Mouse (Mus musculus) heart, embryonic 12.5 days (tissue): ENCODE data around the gene Pklr. TPM values are rescaled to one million over a fixed set of nuclear protein-coding genes. Genes with fewer than 3 reads are reported as not detected.
"Not testable (repeated sequence)": the region's sequence is repeated elsewhere in the genome, so short reads cannot be mapped to it uniquely, and the experiment has no call there.

Experiments used
- ATAC-seq: fragments of 200-750 bp; cut with Nextera tagmentation; 2 replicates; pipeline ENCODE4 v1.8.0; 2017; ENCODE audit warnings: moderate TSS enrichment, moderate library complexity; ENCODE audit not compliant: insufficient number of reproducible peaks, low FRiP score
- H3K27ac ChIP-seq: fragments of 300-500 bp; sonication (generic); 2 replicates; pipeline ENCODE4 v1.5.1; 2016; ENCODE audit warnings: mild to moderate bottlenecking, moderate library complexity; ENCODE audit not compliant: poor library complexity, severe bottlenecking
- H3K27me3 ChIP-seq: fragments of 300-500 bp; sonication (generic); replicated peaks from 2 replicates; pipeline ENCODE4 v1.6.1; 2016; ENCODE audit warnings: mild to moderate bottlenecking, moderate library complexity
- H3K36me3 ChIP-seq: fragments of 300-500 bp; sonication (generic); 2 replicates; pipeline ENCODE4 v1.6.1; 2016; ENCODE audit warnings: mild to moderate bottlenecking, moderate library complexity
- H3K4me1 ChIP-seq: fragments of 300-500 bp; sonication (generic); replicated peaks from 2 replicates; pipeline ENCODE4 v1.6.1; 2016; ENCODE audit warnings: mild to moderate bottlenecking
- H3K4me2 ChIP-seq: fragments of 300-500 bp; sonication (generic); 2 replicates; pipeline ENCODE4 v1.6.1; 2016; ENCODE audit warnings: mild to moderate bottlenecking, moderate library complexity
- H3K4me3 ChIP-seq: fragments of 300-500 bp; sonication (generic); 2 replicates; pipeline ENCODE4 v1.5.1; 2016; ENCODE audit warnings: mild to moderate bottlenecking
- H3K9ac ChIP-seq: fragments of 300-500 bp; sonication (generic); 2 replicates; pipeline ENCODE4 v1.6.1; 2016; ENCODE audit warnings: mild to moderate bottlenecking, moderate library complexity
- H3K9me3 ChIP-seq: fragments of 300-500 bp; sonication (generic); replicated peaks from 2 replicates; pipeline ENCODE4 v1.6.1; 2016; ENCODE audit warnings: mild to moderate bottlenecking, moderate library complexity
- WGBS: fragments of 180-500 bp; shearing (Covaris S2); methylation state at CpG from one replicate; pipeline ENCODE4 v1.1.7; 2016; 5-methylcytosine and 5-hydroxymethylcytosine counted together
- polyA plus RNA-seq: library from polyadenylated mRNA; unstranded; fragments of >200 nt; fragmentation: Nextera tagmentation; extraction: Ambion mirVana; gene quantifications from 2 replicates; pipeline ENCODE4 v1.2.1, GENCODE M21; 2016

Gene Pklr
- polyA plus RNA-seq, 1 experiment from 2014 or later = 2.8 TPM

- no peaks in the 10 kb centered on the region for H3K36me3 ChIP-seq
- peak overlapping the region; percentile 45 for H3K9ac ChIP-seq
- H3K9me3 ChIP-seq = no peaks in the 10 kb centered on the region
- 3% methylated on average over 15 of the region's 15 CpGs for WGBS
- peaks cover 9% of the 10 kb centered on the region for H3K4me1 ChIP-seq
- peak overlapping the region; percentile 27 for H3K4me3 ChIP-seq
- ATAC-seq = peak; percentile 16; the same call in 1 of the 2 replicates
- H3K27ac ChIP-seq = no peak overlapping the region
- H3K27me3 ChIP-seq = peaks cover 93% of the 10 kb centered on the region
- peak overlapping the region; percentile 64 for H3K4me2 ChIP-seq
Observed at GRCm38 (mm10) chr3:89147979-89148311, 12.0 kb downstream of the Pklr start.

GRCm38 (mm10) chr3:89148567-89148966 is 12.6 kb downstream of the Pklr start:
- Histone ChIP-seq H3K4me2 (peak overlapping the region; percentile 64; the same call in 1 of the 2 replicates), H3K27me3 (peaks cover 89% of the 10 kb centered on the region), H3K9ac (no peak overlapping the region), H3K9me3 (no peaks in the 10 kb centered on the region), H3K4me3 (no peak overlapping the region), H3K27ac (no peak overlapping the region), H3K36me3 (no peaks in the 10 kb centered on the region), H3K4me1 (peaks cover 9% of the 10 kb centered on the region)
- WGBS = 68% methylated on average over 14 of the region's 14 CpGs
- no peak for ATAC-seq

- peaks cover 71% of the 10 kb centered on the region for H3K27me3 ChIP-seq
Observed at GRCm38 (mm10) chr3:89152084-89152835, 16.3 kb downstream of the Pklr start.

GRCm38 (mm10) chr3:89156951-89157350 is 21.0 kb downstream of the Pklr start:
- no peak for ATAC-seq
- Histone ChIP-seq H3K9ac (no peak overlapping the region), H3K9me3 (no peaks in the 10 kb centered on the region), H3K27me3 (peaks cover 55% of the 10 kb centered on the region), H3K4me3 (no peak overlapping the region), H3K27ac (no peak overlapping the region), H3K36me3 (no peaks in the 10 kb centered on the region), H3K4me2 (no peak overlapping the region), H3K4me1 (peaks cover 11% of the 10 kb centered on the region)
- 84% methylated on average over 8 of the region's 8 CpGs for WGBS

More at GRCm38 (mm10) chr3:89152084-89152835, 16.3 kb downstream of the Pklr start:
- 37% methylated on average over 17 of the region's 17 CpGs for WGBS
- ATAC-seq = no peak
- no peaks in the 10 kb centered on the region for H3K36me3 ChIP-seq
- no peak overlapping the region for H3K9ac ChIP-seq
- H3K4me3 ChIP-seq = no peak overlapping the region
- H3K9me3 ChIP-seq = no peaks in the 10 kb centered on the region
- H3K4me2 ChIP-seq = no peak overlapping the region
- peaks cover 9% of the 10 kb centered on the region for H3K4me1 ChIP-seq
- H3K27ac ChIP-seq = no peak overlapping the region

GRCm38 (mm10) chr3:89158651-89159050 is 22.7 kb downstream of the Pklr start:
- no peak overlapping the region for H3K4me2 ChIP-seq
- no peak overlapping the region for H3K27ac ChIP-seq
- H3K36me3 ChIP-seq = no peaks in the 10 kb centered on the region
- H3K4me1 ChIP-seq = peaks cover 12% of the 10 kb centered on the region
- H3K4me3 ChIP-seq = no peak overlapping the region
- H3K9ac ChIP-seq = no peak overlapping the region
- no peaks in the 10 kb centered on the region for H3K9me3 ChIP-seq
- H3K27me3 ChIP-seq = peaks cover 42% of the 10 kb centered on the region
- no peak for ATAC-seq
- 14% methylated on average over 7 of the region's 7 CpGs for WGBS

- ATAC-seq = no peak
- Histone ChIP-seq H3K9me3 (no peaks in the 10 kb centered on the region), H3K4me2 (peak overlapping the region; percentile 98), H3K4me1 (peaks cover 15% of the 10 kb centered on the region), H3K9ac (0 out of 2 replicates have a peak overlapping the region, but pooled peaks have one; percentile 57), H3K27me3 (peaks cover 36% of the 10 kb centered on the region), H3K27ac (no peak overlapping the region), H3K4me3 (peak overlapping the region; percentile 58), H3K36me3 (no peaks in the 10 kb centered on the region)
- 1% methylated on average over 13 of the region's 13 CpGs for WGBS
Observed at GRCm38 (mm10) chr3:89159211-89159610, 23.3 kb downstream of the Pklr start.

- Histone ChIP-seq H3K9ac (peak within 1 kb of the TSS; percentile 57), H3K4me3 (peak within 1 kb of the TSS; percentile 58), H3K4me1 (peaks cover 15% of the 10 kb centered on the region), H3K27ac (no peak within 1 kb of the TSS), H3K36me3 (no peaks in the 10 kb centered on the region), H3K9me3 (no peaks in the 10 kb centered on the region), H3K27me3 (peaks cover 35% of the 10 kb centered on the region), H3K4me2 (peak within 1 kb of the TSS; percentile 98)
- peak; percentile 69 for ATAC-seq
- under 1% methylated on average over 66 of the region's 66 CpGs for WGBS
Observed at GRCm38 (mm10) chr3:89159616-89160344, 23.8 kb downstream of the Pklr start, which contains the start of gene Hcn3. Gene Hcn3 (minus strand): TSS chr3:89160196.

- not testable (repeated sequence) for H3K36me3 ChIP-seq, H3K9ac ChIP-seq, H3K4me3 ChIP-seq, H3K4me2 ChIP-seq, H3K9me3 ChIP-seq, H3K27ac ChIP-seq, ATAC-seq
- peaks cover 24% of the 10 kb centered on the region for H3K4me1 ChIP-seq
- peaks cover 31% of the 10 kb centered on the region for H3K27me3 ChIP-seq
Observed at GRCm38 (mm10) chr3:89161207-89161606, 25.3 kb downstream of the Pklr start.

- no peak overlapping the region for H3K27ac ChIP-seq
- H3K4me1 ChIP-seq = peaks cover 28% of the 10 kb centered on the region
- no peak for ATAC-seq
- peaks cover 30% of the 10 kb centered on the region for H3K27me3 ChIP-seq
- H3K9me3 ChIP-seq = no peaks in the 10 kb centered on the region
- H3K9ac ChIP-seq = no peak overlapping the region
- H3K4me2 ChIP-seq = no peak overlapping the region
- no peak overlapping the region for H3K4me3 ChIP-seq
- H3K36me3 ChIP-seq = peaks cover 4% of the 10 kb centered on the region
- whole genome bisulfite sequencing = 79% methylated on average over 4 of the region's 4 CpGs
Observed at GRCm38 (mm10) chr3:89161786-89162185, 25.8 kb downstream of the Pklr start.

GRCm38 (mm10) chr3:89163123-89163522 is 27.2 kb downstream of the Pklr start:
- Histone ChIP-seq H3K27ac (no peak overlapping the region), H3K4me1 (peaks cover 28% of the 10 kb centered on the region), H3K4me2 (no peak overlapping the region), H3K36me3 (peaks cover 15% of the 10 kb centered on the region), H3K27me3 (peaks cover 18% of the 10 kb centered on the region), H3K9me3 (no peaks in the 10 kb centered on the region), H3K9ac (no peak overlapping the region), H3K4me3 (no peak overlapping the region)
- ATAC-seq = no peak
- WGBS = 78% methylated on average over 1 of the region's 1 CpGs

GRCm38 (mm10) chr3:89163643-89164245 is 27.8 kb downstream of the Pklr start:
- Histone ChIP-seq H3K4me2 (peak overlapping the region; percentile 85), H3K4me1 (peaks cover 28% of the 10 kb centered on the region), H3K27me3 (peaks cover 12% of the 10 kb centered on the region), H3K4me3 (peak overlapping the region; percentile 85), H3K9ac (peak overlapping the region; percentile 95; the same call in 1 of the 2 replicates), H3K27ac (no peak overlapping the region), H3K36me3 (peaks cover 21% of the 10 kb centered on the region), H3K9me3 (no peaks in the 10 kb centered on the region)
- no peak for ATAC-seq
- WGBS = 74% methylated on average over 5 of the region's 5 CpGs
